Mouse (Mus musculus) heart, postnatal 0 days (tissue): Measurements from ENCODE around the gene BC055324.

Experiments
- CTCF ChIP-seq: IDR thresholded peaks from 2 replicates; pipeline ENCODE4 v1.5.1; 2016; ENCODE audit warnings: antibody characterized with exemption, control low read depth, low read depth
- EP300 ChIP-seq: IDR thresholded peaks from 2 replicates; pipeline ENCODE4 v1.6.1; 2016; ENCODE audit warnings: antibody characterized with exemption, low read depth

DNA sequence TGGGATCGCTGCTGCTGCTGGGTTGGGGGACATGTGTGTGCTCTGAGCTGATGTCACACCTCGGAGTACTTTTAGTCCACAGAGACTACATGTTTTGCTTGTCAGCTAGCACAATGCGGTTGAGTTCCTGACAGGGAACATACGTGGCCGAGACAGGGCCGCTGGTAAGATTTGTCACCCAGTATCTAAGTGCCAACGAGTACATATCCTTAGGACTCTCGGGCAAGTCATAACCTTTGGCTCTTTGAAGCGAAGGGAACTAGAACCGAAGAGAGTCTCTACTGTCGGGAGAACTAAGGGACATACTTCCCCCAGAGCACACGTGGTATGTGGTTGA lies 64.2 kb downstream of the BC055324 start:
- no peak for TF ChIP-seq CTCF
- TF ChIP-seq EP300 = no peak
